Mouse (Mus musculus) kidney, adult 2 months (tissue): ENCODE measurements around the gene Gosr2. TPM values are rescaled to one million over a fixed set of nuclear protein-coding genes. Genes with fewer than 3 reads are reported as not detected.
A peak's percentile ranks its signal among the peaks of the same experiment; 100 is the strongest.
"Not testable (repeated sequence)": the region's sequence is repeated elsewhere in the genome, so short reads cannot be mapped to it uniquely, and the experiment has no call there.

Experiments used
- DNase-seq: peaks from one replicate; pipeline ENCODE4 v3.0.0; 2021
- H3K27ac ChIP-seq: fragments of 200-500 bp; 2 replicates; pipeline ENCODE4 v1.5.1; 2012; ENCODE audit warnings: low read depth, low read length, control low read depth, inconsistent platforms; ENCODE audit not compliant: insufficient read depth
- H3K27me3 ChIP-seq: fragments of 200-500 bp; replicated peaks from 2 replicates; pipeline ENCODE4 v1.6.1; 2012; ENCODE audit warnings: mild to moderate bottlenecking, moderate library complexity, low read length, inconsistent platforms; ENCODE audit not compliant: control insufficient read depth, insufficient read depth
- H3K36me3 ChIP-seq: fragments of 200-500 bp; 2 replicates; pipeline ENCODE4 v1.6.1; 2012; ENCODE audit warnings: mild to moderate bottlenecking, moderate library complexity, low read length, inconsistent platforms; ENCODE audit not compliant: control insufficient read depth, insufficient read depth
- H3K4me1 ChIP-seq: fragments of 200-500 bp; 2 replicates; pipeline ENCODE4 v1.6.1; 2011; ENCODE audit warnings: low read length; ENCODE audit not compliant: control insufficient read depth, insufficient read depth
- H3K4me3 ChIP-seq: fragments of 200-500 bp; 2 replicates; pipeline ENCODE4 v1.5.1; 2011; ENCODE audit warnings: mild to moderate bottlenecking, low read depth, low read length, control low read depth; ENCODE audit not compliant: insufficient read depth
- CTCF ChIP-seq: fragments of 200-500 bp; conservative IDR thresholded peaks from 2 replicates; pipeline ENCODE4 v1.5.1; 2011; ENCODE audit warnings: low read depth, mild to moderate bottlenecking, control low read depth, low read length, moderate library complexity, mixed read lengths; ENCODE audit not compliant: insufficient read depth, insufficient read length
- POLR2A ChIP-seq: fragments of 200-500 bp; IDR thresholded peaks from one replicate; pipeline ENCODE4 v1.6.1; 2011; ENCODE audit warnings: low read depth, low read length, control low read depth
- WGBS: fragments of 180-500 bp; shearing (Covaris S2); methylation state at CpG from one replicate; pipeline ENCODE4 v1.1.7; 2018; 5-methylcytosine and 5-hydroxymethylcytosine counted together
- polyA plus RNA-seq: library from polyadenylated mRNA; depleted of rRNA; stranded (reverse); fragments of >200 nt; gene quantifications from 2 replicates; pipeline ENCODE4 v1.2.3, GENCODE M21; 2012

The Gosr2 gene
- polyA plus RNA-seq, 1 experiment: 101 TPM

DNA sequence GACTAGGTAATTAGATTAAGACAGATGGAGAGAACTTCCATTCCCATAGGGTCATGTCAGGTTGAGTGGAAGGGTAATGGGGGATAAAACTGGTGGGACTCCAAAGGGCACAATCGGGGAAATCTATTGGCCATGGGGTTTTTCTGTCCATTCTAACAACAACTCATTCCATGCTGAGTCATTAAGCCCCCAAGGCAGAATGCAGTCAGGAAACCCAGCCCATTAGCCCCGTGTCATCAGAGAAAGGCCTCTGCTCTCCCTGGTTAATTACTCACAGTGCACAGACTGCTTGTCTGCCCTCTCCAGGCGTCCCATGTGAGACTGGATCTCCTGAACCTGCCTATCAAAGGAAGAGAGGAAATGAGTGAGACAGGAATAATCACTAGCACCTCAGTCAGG lies 8.7 kb downstream of the Gosr2 start:
- WGBS: 13% methylated on average over 3 of the region's 3 CpGs
- peak; percentile 38 for DNase-seq
- H3K27ac ChIP-seq: no peak overlapping the region

DNA sequence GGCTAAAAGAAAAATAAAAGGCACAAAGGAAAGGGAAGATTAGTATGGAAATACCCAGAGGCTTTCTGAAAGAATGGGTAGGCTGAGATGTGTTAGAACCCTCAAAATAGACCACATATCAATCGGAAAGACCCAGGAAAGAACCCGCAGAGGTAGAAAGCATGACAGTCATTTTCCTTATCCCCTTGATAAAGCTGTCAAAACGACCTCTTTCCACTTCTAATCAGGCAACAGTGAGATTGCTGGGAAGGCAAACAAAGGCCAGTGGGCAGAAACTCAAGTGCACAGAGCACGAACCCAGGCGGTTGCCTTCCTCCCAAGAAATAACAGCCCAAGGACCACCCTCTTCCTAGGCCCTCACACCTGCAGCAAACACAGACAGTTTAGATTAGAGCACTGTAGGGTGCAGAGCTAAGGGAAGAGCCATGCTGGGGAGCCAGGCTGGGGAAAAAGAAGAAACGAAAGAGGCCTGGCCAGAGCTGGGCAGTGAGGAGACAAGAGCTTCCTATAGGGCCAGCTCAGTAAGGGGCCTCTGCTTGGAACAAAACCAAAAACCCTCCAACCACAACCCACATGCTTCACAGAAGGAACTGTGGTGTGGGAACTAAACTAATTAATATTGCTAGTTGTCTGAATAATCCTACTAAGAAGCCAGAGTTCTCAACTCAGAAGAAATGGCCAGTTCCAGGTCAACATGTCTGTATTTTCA lies 9.3 kb downstream of the Gosr2 start:
- H3K36me3 ChIP-seq: no peaks in the 10 kb centered on the region
- WGBS: 71% methylated on average over 6 of the region's 6 CpGs

More for the DNA sequence above, 8.7 kb downstream of the Gosr2 start:
- no peak for TF ChIP-seq POLR2A
- no peak for TF ChIP-seq CTCF
- H3K4me3 ChIP-seq: no peak overlapping the region
- no peaks in the 10 kb centered on the region for H3K27me3 ChIP-seq
- peaks cover 25% of the 10 kb centered on the region for H3K4me1 ChIP-seq
- no peaks in the 10 kb centered on the region for H3K36me3 ChIP-seq

DNA sequence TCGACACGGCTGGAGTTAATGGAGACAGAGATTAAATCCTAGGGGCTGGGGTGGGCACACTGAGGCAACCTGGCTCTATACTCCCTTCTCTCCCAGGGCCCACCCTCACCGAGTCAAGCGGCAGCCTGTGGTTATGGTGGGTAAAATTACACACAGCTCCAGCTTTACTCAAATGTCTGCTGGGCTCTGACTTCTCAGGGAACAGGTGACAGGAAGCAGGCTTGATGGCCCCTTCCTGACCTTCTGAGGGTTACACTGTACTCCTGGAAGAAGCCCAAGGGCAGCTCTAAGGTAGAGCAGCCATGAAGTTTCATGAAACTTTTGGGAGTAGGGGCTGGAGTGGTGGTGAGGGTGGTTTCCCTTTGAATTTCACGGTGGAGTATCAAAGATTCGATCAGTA lies 11.0 kb downstream of the Gosr2 start:
- DNase-seq: no peak
- H3K4me3 ChIP-seq: no peak overlapping the region
- H3K4me1 ChIP-seq: peaks cover 22% of the 10 kb centered on the region
- 57% methylated on average over 6 of the region's 6 CpGs for WGBS
- no peaks in the 10 kb centered on the region; the same call in none of the 2 replicates for H3K36me3 ChIP-seq
- H3K27ac ChIP-seq: no peak overlapping the region
- no peak for TF ChIP-seq POLR2A
- no peak for TF ChIP-seq CTCF
- H3K27me3 ChIP-seq: no peaks in the 10 kb centered on the region

More for the DNA sequence above, 9.3 kb downstream of the Gosr2 start:
- DNase-seq: no peak
- no peak overlapping the region for H3K4me3 ChIP-seq
- peaks cover 25% of the 10 kb centered on the region for H3K4me1 ChIP-seq
- H3K27ac ChIP-seq: no peak overlapping the region
- no peaks in the 10 kb centered on the region for H3K27me3 ChIP-seq
- TF ChIP-seq CTCF: no peak
- no peak for TF ChIP-seq POLR2A

DNA sequence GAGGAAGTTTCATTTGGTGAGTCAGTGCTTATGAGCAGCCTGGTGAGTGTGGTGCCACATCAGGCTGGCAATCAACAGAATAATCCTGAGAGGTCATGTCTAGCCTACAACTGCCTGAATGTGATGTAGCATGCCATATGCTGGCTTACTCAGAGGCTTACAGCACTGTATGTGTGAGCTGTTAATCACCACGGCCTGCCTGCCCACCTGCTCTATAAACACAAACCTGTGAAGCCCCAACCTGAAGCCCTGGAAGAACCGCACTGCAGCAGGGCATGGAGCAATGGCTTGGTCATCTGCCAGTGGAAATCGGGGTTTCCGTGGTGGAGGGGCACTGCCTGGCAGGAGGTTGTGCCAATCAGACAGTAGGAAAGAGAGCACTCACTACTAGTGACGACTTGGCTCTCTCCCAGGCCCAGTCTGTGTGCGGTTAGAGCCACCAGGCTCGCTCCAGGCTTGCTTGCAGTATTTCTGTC lies 12.4 kb downstream of the Gosr2 start:
- H3K4me1 ChIP-seq: peaks cover 14% of the 10 kb centered on the region
- H3K4me3 ChIP-seq: no peak overlapping the region
- no peak for TF ChIP-seq CTCF
- no peak for TF ChIP-seq POLR2A
- H3K27ac ChIP-seq: no peak overlapping the region
- WGBS: 79% methylated on average over 7 of the region's 7 CpGs
- H3K27me3 ChIP-seq: no peaks in the 10 kb centered on the region
- DNase-seq: no peak
- no peaks in the 10 kb centered on the region; the same call in none of the 2 replicates for H3K36me3 ChIP-seq

DNA sequence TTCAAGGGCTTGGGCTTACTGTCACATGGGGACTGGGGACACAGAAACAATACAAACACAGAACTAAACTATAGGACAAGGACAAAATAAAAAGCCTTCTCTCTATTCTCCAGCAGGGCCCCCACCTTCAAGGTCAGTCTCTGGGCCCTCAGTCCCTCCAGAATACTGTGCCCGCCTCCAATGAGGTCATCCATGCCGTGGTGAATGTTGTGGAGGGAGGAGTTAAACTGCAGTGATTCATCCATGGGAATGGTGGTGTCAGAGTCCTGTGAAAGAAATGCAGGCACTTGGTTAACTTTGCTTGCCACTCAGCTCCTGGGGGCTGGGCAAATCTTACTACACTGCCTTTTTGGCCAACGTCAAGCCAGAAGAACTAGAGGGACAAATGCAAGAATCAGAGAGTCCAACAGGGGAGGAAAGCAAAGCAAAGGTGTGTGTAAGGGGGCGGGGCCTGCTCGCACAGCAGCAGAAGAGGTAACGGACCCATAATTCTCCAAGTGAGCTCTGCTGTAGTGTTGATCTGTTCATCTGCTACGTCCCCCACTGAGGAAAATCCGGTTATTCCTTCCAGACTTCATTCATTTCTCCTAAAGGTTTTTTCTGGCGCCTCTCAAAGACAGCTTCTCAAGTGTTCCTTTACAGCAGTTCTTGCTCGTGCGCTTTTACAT lies 13.9 kb downstream of the Gosr2 start:
- H3K36me3 ChIP-seq: no peaks in the 10 kb centered on the region; the same call in none of the 2 replicates
- no peak overlapping the region for H3K27ac ChIP-seq
- TF ChIP-seq POLR2A: no peak
- TF ChIP-seq CTCF: no peak
- H3K4me1 ChIP-seq: peaks cover 3% of the 10 kb centered on the region; the same call in 1 of the 2 replicates
- WGBS: 77% methylated on average over 11 of the region's 11 CpGs
- H3K4me3 ChIP-seq: no peak overlapping the region
- no peaks in the 10 kb centered on the region for H3K27me3 ChIP-seq
- DNase-seq: no peak

DNA sequence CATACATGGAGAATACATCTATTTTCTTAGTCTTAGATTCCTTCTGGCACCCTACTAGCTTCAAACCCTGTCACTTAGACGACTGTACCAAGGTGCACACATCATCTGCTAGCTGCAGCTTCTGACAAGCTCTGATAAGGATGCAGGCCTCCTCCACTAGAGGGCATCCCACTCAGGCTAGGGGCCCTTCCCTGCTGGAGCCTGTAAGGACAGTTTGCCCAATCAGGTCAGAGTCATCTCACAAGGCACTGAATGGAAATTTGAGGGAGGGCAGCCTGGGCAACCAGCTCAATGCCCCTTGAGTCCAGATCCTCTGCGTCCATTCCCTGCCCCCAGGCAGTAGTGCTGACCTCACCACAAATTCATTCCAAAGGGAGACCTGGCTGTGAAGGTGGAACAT lies 20.7 kb downstream of the Gosr2 start:
- not testable (repeated sequence) for H3K4me3 ChIP-seq, H3K27ac ChIP-seq, H3K27me3 ChIP-seq, H3K36me3 ChIP-seq, H3K4me1 ChIP-seq
- 22% methylated on average over 2 of the region's 2 CpGs for WGBS
- DNase-seq: peak; percentile 72
- TF ChIP-seq CTCF: peak; percentile 63

DNA sequence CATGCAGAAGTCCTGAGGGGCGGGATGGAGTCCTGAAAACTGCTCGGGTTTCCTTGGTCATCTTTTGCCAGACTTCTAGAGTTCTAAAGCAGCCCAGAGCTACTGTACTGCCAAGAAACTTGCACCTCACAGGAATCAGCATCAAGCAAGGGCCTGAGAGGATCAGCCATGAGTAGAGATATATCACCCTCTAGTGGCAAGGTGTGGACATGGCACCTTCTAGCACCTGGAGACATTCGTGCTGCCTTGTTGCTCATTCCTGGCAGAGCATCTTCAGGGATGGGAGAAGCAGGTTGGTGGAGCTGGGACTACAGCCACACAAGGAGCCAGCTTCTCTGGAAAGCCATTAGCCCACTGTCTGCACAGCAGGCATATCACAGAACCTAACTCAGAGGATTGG lies 22.1 kb downstream of the Gosr2 start:
- WGBS: 37% methylated on average over 3 of the region's 3 CpGs
- Histone ChIP-seq H3K36me3 (no peaks in the 10 kb centered on the region), H3K4me1 (no peaks in the 10 kb centered on the region; the same call in 1 of the 2 replicates), H3K4me3 (no peak overlapping the region), H3K27me3 (no peaks in the 10 kb centered on the region), H3K27ac (no peak overlapping the region)
- no peak for TF ChIP-seq POLR2A
- peak; percentile 92 for TF ChIP-seq CTCF
- DNase-seq: peak; percentile 73
